Mouse (Mus musculus): Measurements from ENCODE around the gene Gdf11.

The Gdf11 gene

GRCm38 (mm10) chr10:128919966-128920365 lies 28.4 kb upstream of the Gdf11 start:
- no peak for DNase-seq (ENCODE audit: extremely low spot score, low read depth, low spot score)

GRCm38 (mm10) chr10:128919203-128919631 lies 27.7 kb upstream of the Gdf11 start:
- no peak for DNase-seq (ENCODE audit: extremely low spot score, low read depth, low spot score)

GRCm38 (mm10) chr10:128918246-128918645 lies 26.7 kb upstream of the Gdf11 start:
- no peak for DNase-seq (ENCODE audit: extremely low spot score, low read depth, low spot score)

- no peak for DNase-seq (ENCODE audit: extremely low spot score, low read depth, low spot score)
Measured at GRCm38 (mm10) chr10:128917400-128917799, 25.9 kb upstream of the Gdf11 start.

GRCm38 (mm10) chr10:128916665-128917064 lies 25.1 kb upstream of the Gdf11 start:
- no peak for DNase-seq (ENCODE audit: extremely low spot score, low read depth, low spot score)

- DNase-seq (ENCODE audit: extremely low spot score, low read depth, low spot score), result no peak
Measured at GRCm38 (mm10) chr10:128915550-128915949, 24.0 kb upstream of the Gdf11 start.

- DNase-seq (ENCODE audit: extremely low spot score, low read depth, low spot score), result no peak
Measured at GRCm38 (mm10) chr10:128913696-128914095, 22.2 kb upstream of the Gdf11 start.

GRCm38 (mm10) chr10:128913219-128913618 lies 21.7 kb upstream of the Gdf11 start:
- DNase-seq (ENCODE audit: extremely low spot score, low read depth, low spot score), result peak; percentile 91

GRCm38 (mm10) chr10:128912791-128913190 lies 21.3 kb upstream of the Gdf11 start:
- no peak for DNase-seq (ENCODE audit: extremely low spot score, low read depth, low spot score)

- no peak for DNase-seq (ENCODE audit: extremely low spot score, low read depth, low spot score)
Measured at GRCm38 (mm10) chr10:128912268-128912667, 20.8 kb upstream of the Gdf11 start.

GRCm38 (mm10) chr10:128911430-128911829 lies 19.9 kb upstream of the Gdf11 start:
- DNase-seq (ENCODE audit: extremely low spot score, low read depth, low spot score), result no peak

- DNase-seq (ENCODE audit: extremely low spot score, low read depth, low spot score), result no peak
Measured at GRCm38 (mm10) chr10:128910066-128910841, 18.7 kb upstream of the Gdf11 start.

GRCm38 (mm10) chr10:128909567-128910028 lies 18.1 kb upstream of the Gdf11 start:
- no peak for DNase-seq (ENCODE audit: extremely low spot score, low read depth, low spot score)

- no peak for DNase-seq (ENCODE audit: extremely low spot score, low read depth, low spot score)
Measured at GRCm38 (mm10) chr10:128908778-128909448, 17.4 kb upstream of the Gdf11 start.

- DNase-seq (ENCODE audit: extremely low spot score, low read depth, low spot score), result no peak
Measured at GRCm38 (mm10) chr10:128904812-128905211, 13.3 kb upstream of the Gdf11 start.

- no peak for DNase-seq (ENCODE audit: extremely low spot score, low read depth, low spot score)
Measured at GRCm38 (mm10) chr10:128902409-128902988, 11.0 kb upstream of the Gdf11 start.

GRCm38 (mm10) chr10:128901409-128901808 lies 9.9 kb upstream of the Gdf11 start:
- no peak for DNase-seq (ENCODE audit: extremely low spot score, low read depth, low spot score)

- DNase-seq (ENCODE audit: extremely low spot score, low read depth, low spot score), result no peak
Measured at GRCm38 (mm10) chr10:128900698-128901097, 9.2 kb upstream of the Gdf11 start, which contains the start of gene Cd63. Cd63 (plus strand) TSS chr10:128900989.

GRCm38 (mm10) chr10:128899759-128900490 lies 8.4 kb upstream of the Gdf11 start:
- no peak for DNase-seq (ENCODE audit: extremely low spot score, low read depth, low spot score)

- no peak for DNase-seq (ENCODE audit: extremely low spot score, low read depth, low spot score)
Measured at GRCm38 (mm10) chr10:128897501-128897900, 6.0 kb upstream of the Gdf11 start.

GRCm38 (mm10) chr10:128896807-128897206 lies 5.3 kb upstream of the Gdf11 start:
- no peak for DNase-seq (ENCODE audit: extremely low spot score, low read depth, low spot score)

Measured in hindlimb bud, embryonic 11.5 days (tissue).